Mouse (Mus musculus): ENCODE measurements around the gene Pde1c.

Pde1c gene

GRCm38 (mm10) chr6:56066632-56067282, 502.1 kb downstream of the Pde1c start:
- peak; percentile 67 for DNase-seq

- DNase-seq: no peak
Measured at GRCm38 (mm10) chr6:56063736-56064135, 505.2 kb downstream of the Pde1c start.

GRCm38 (mm10) chr6:56049104-56049503, 519.8 kb downstream of the Pde1c start:
- DNase-seq: peak; percentile 69

GRCm38 (mm10) chr6:56048580-56048979, 520.3 kb downstream of the Pde1c start:
- no peak for DNase-seq

GRCm38 (mm10) chr6:56044716-56045115, 524.2 kb downstream of the Pde1c start:
- no peak for DNase-seq

- peak; percentile 20 for DNase-seq
Measured at GRCm38 (mm10) chr6:56044270-56044669, 524.6 kb downstream of the Pde1c start.

- DNase-seq: no peak
Measured at GRCm38 (mm10) chr6:56039476-56040055, 529.3 kb downstream of the Pde1c start.

GRCm38 (mm10) chr6:56035054-56035453, 533.8 kb downstream of the Pde1c start:
- no peak for DNase-seq

- no peak for DNase-seq
Measured at GRCm38 (mm10) chr6:56032231-56032630, 536.7 kb downstream of the Pde1c start.

GRCm38 (mm10) chr6:56029986-56030385, 538.9 kb downstream of the Pde1c start:
- DNase-seq: no peak

GRCm38 (mm10) chr6:56027966-56028365, 540.9 kb downstream of the Pde1c start:
- no peak for DNase-seq

- DNase-seq: no peak
Measured at GRCm38 (mm10) chr6:56027318-56027717, 541.6 kb downstream of the Pde1c start.

- DNase-seq: peak; percentile 23
Measured at GRCm38 (mm10) chr6:56025533-56025932, 543.4 kb downstream of the Pde1c start.
